Mouse (Mus musculus) lung, postnatal 0 days (tissue): ENCODE data around the gene Tspan5.

Experiments used
- CTCF ChIP-seq: IDR thresholded peaks from 2 replicates; pipeline ENCODE4 v1.5.1; 2016; ENCODE audit warnings: antibody characterized with exemption, mild to moderate bottlenecking
- EP300 ChIP-seq: IDR thresholded peaks from 2 replicates; pipeline ENCODE4 v1.6.1; 2016; ENCODE audit warnings: antibody characterized with exemption, mild to moderate bottlenecking, control low read depth

DNA sequence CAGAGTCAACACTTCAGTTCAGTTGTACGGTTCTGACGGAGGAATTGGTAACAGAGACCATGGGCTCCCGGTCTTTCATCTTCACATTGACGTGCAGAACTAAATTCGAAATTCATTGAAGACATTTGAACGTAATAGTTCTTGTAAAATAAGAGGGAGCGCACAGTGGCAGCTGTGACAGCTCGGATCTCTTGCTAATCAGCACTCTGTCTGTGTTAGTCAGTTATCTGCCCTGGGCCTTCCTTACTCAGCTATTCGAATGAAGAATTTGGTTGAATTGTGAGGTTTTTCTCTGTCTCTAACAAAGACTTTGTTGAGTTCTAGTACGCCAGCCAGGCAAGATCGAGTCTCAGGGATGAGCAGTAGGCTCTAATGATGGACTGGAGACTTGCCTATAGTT, 3.1 kb downstream of the Tspan5 start:
- TF ChIP-seq EP300, result no peak
- TF ChIP-seq CTCF, result no peak
